Mouse (Mus musculus) left cerebral cortex, adult 18-20 months (tissue): ENCODE data around the gene Olfr521. TPM values are rescaled to one million over a fixed set of nuclear protein-coding genes. Genes with fewer than 3 reads are reported as not detected.
"Not testable (repeated sequence)": the region's sequence is repeated elsewhere in the genome, so short reads cannot be mapped to it uniquely, and the experiment has no call there.

Experiments
- DNase-seq, 2 experiments: peaks; one replicate each; pipeline ENCODE4 v3.0.0; 2021 to 2022; ENCODE audit warnings: low spot score in 2 of 2, mixed read lengths in 1 of 2
- long read RNA-seq, 2 experiments: library from polyadenylated mRNA; stranded (forward); transcript quantifications; one replicate each; pipeline ENCODE4 v2.0.0; 2021
- total RNA-seq, 2 experiments: library from RNA; stranded (reverse); gene quantifications; 2 replicates each; pipeline ENCODE4 v1.2.3; 2021

Olfr521 gene
- total RNA-seq: not detected
- long read RNA-seq, experiment 1: 0 reads
- long read RNA-seq, experiment 2: 0 reads

DNA sequence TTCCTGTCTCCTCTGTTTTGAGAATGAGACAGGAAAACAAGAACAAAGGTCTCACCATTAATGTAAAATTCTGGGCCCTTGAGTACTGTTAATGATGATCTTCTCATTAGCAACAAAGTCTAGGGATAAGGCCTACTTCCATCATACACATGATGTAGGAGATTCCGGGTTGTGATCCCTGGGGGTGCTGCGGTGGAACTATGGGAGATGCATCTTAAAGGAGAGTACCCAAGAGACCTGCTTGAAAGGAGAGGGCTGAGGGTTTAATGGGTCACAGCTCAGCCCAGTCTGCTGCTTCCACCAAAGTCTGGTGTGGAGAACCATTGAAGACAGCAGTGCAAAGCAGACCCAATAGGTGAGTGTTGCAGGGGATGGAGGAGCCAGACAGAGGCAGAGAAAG, at the start of gene Olfr521:
Gene Olfr521 (plus strand): TSS at position 301 of the 400 bp plus-strand sequence.
- no peak for DNase-seq

DNA sequence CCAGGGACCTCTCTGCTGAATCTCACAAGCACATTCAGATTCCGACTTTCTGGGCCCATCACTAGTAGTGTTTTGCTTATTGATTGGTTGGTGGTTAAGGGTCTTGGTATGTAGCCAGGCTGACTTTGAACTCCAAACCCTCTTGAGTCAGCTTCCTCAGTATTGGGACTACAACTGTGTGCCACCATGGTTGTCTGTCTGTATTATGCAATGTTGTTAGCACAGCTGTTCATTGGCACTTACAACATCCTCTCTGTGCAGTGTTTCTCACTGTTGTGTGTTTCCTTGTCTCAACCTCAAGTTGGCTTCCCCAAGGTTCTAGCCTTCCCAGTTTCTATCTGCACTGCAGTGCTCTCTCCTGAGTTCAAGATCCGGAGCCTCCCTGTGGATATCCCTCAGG, 46.8 kb upstream of the Olfr521 start:
- no peak for DNase-seq

DNA sequence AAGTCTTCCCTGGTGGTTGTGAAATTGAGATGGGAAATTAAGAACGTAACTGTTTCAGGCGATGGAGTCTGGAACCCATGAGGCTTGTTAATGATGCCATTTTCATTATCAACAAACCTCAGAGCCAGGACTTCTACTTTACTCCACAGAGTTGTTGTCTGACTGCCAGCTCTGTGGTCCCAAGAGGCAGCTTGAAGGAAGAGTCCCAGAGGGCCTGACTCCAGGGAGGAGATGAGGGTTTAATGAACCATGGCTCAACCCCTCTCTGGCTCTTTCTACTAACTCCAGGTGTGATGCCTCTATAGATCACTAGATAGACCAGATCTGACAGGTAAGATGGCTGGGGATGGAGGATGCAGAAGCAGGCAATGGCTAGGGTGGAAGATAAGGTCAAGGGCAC, 33.3 kb upstream of the Olfr521 start, which contains the start of gene Olfr520:
Gene Olfr520 (plus strand): TSS at position 301 of the 400 bp plus-strand sequence.
- no peak for DNase-seq

DNA sequence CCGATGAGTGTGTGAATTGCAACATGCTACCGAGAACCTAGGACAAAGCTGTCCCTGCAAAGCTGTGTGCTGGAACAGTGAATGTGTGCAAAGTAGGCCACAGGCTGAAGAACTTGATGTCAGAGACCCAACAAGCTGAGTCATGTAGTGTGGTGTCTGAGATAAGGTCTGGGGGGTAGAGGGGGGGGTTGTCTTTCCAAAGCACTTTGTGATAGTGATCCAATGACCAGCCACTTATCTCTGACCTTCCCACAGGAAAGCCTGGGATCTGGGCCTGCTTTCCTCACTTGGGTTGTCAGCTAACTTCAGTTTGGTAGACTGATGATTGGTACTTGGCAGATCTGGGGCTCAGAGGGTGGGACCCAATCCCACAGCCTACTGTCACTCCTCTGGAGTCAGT, 28.7 kb upstream of the Olfr521 start:
- no peak for DNase-seq

DNA sequence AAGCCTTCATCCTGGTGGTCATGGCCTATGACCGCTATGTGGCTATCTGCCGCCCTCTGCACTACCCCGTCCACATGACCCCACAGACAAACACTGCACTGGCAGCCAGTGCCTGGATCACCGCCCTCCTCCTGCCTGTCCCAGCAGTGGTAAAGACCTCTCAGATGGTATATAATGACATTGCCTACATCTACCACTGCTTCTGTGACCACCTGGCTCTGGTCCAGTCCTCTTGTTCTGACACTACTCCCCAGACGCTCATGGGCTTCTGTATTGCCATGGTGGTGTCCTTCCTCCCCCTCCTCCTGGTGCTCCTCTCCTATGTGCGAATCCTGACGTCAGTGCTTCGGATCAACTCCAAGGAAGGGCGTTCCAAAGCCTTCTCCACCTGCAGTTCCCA, 27.8 kb upstream of the Olfr521 start:
- not testable (repeated sequence) for DNase-seq

DNA sequence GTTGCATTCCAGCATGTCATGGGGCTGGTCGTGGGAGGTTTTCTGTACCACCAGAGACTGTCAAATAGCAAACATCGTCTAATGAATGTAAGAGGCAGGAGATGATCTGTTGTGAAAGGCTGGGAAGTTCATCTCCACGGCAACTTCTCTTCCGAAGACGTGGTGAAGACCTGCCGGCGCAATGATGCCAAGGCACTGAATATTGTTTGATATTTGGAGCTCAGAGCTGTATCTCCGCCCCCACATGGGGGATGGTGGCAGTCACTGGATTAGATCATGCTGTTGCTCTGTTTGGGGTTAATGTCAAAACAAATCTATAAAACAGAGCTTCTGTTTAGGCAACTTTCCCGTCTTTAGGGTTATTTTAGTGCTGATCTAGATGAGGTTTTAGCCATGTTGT, 24.0 kb upstream of the Olfr521 start:
- DNase-seq: peak in 1 of 2 experiments; percentile 4

DNA sequence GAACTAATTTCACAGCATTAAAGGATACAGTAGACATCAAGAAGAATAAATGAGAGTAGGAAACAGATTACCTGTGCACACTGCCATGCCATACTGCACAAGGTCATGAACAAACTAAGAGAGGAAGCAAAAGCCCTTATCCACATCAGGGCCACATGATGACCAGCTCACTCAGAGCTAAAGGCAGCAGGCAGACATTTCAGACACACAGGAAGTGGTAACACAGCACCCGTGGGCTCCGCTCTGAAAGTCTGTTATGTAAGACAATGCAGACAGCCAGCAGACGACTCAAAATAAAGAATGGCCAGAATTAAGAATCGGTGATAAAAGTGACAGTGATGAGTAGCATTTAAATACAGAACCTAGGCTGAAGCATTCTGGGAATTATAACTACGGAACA, 18.1 kb downstream of the Olfr521 start:
- DNase-seq: no peak

DNA sequence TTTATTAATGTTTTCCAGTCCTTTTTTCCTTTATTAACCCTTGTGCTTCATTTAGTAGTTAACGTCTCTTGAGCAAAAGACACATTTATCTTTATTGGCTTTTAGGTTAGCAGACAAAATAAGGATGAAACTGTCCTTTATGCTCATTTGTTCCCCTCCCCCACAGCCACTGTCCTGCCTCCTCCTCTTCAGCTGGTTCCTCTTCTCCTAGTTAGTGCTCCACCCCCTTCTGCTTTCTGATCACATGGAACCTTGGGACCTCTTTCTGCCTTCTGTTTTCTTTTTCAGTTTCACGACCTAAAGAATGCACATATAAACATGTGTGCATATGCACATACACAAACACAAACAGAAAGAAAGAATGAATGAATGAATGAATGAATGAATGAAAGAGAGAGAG, 18.6 kb downstream of the Olfr521 start:
- DNase-seq: no peak

DNA sequence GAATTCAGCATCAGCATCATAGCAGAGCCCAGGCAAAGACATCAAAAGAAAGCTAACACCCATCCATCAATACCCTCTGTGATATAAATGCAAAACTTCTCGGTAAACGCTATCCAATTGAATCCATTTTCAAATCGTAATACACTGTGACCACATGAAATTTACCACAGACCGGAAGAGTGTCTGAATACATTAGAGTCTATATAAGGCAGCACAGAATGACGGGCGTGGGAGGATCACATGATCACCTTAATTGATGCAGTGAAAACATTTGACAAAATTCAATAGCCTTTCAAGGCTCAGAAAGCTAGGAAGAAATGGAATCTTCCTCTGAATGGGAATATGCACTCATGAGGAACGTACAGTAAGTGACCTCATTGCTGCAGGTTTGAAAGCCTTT, 20.1 kb downstream of the Olfr521 start:
- no peak for DNase-seq

DNA sequence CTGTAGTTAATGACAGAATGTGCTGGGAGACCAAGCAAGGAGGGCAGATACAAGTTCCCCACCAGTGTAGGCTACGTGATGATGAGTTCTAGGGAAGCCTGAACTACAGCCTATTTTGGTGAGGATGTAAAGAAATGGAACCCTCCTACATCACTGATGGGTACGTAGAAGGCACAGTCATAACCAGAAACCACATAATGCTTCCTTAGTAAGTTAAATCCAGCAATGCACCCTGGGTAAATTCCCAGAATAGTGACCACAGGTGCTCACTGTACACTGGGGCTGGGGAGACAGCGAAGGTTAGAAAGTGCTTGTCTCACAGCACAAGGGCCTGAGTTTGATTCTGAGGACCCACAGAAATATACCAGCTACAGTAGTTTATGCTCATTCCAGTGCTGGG, 22.2 kb downstream of the Olfr521 start:
- DNase-seq: no peak

DNA sequence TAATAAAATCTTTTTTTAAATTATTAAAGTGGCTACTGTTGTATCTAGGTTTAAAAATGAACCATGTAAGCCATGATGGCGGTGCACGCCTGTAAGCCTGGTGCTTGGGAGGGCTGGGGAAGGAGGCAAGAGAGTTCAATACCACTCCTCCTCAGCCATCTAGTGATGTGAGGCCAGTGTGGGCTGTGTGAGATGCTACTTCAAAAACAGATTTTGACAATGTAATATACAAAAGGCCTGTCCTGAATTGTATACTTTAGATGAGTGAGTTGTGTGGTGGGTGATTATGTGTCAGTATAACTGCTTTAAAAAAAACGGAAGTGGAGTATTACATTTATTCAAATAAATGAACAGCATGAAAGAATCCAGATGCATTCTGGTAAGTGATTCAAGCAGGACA, 23.5 kb downstream of the Olfr521 start:
- no peak for DNase-seq

DNA sequence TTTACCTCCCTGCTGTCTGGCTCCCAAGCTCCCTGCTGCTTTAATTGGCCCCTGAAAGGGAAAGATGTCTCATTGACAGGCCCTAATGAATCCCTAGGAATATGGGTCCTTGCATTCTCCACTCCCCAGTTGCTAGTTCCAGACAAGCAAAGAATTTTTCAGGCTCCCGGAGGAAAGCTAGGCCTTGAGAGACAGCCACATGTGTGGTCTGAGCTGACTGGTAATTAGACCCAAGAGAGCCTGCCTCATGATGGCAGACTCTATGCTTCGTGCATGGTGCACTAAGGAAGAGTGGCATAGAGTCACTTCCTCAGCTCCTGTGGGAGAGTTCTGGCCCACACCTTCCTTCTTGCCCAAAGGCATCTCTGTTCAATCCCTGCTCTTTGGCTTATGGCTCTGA, 24.6 kb downstream of the Olfr521 start:
- DNase-seq: no peak

DNA sequence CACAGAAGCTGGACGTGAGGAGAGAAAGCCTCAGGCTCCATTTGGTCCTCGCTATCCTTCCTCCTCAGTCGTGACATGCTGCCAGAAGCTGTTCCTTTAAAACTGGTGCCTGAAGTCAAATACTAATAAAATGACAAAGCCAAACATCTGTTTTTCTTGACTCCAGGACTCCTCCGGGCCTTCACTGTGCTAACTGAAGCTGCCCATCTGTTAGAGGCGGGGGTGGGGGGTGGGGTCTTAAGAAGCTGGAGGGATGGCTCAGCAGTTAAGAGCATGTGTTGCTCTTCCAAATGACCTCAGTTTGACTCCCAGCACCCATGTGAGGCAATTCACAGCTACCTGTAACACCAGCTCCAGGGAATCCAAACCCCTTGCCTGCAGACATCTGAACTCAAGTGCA, 25.3 kb downstream of the Olfr521 start:
- no peak for DNase-seq

DNA sequence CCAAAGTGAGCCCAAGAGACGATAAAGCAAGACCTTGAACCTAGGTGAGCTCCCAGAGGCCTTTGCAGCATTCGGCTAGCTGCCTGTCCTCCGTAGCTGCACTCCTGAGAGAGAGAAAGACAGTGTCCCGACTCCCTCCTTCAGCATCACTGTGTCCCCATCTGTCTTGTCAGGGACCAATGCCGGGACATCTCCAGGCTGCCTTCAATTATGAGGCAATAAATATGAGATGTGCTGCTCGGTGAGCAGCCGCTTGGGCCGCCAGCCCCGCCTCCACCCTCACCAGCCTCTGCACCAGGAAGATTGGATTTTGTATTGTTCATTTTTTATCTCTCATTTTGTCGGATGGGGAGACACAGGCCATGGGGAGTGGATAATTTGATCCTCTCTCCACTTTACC, 27.5 kb downstream of the Olfr521 start:
- no peak for DNase-seq

DNA sequence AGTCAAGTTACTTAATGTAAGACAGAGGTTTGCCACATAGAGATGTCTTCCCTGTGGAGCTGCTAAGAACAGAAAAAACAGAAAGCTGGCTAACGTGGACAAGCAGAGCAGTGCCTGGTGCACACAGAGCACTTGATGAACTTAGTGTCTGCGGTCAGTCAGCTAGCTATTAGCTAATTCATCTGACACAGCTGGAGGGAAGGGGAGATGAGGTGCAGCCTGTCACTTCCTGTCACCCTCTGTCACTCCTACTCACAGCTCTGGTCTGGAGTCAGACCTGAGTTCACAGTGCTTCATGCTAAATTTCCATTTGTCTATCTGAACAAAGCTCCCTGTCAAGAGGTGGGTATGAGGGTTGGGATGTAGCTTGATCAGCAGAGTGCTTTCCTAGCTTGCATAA, 30.8 kb downstream of the Olfr521 start:
- DNase-seq: no peak

DNA sequence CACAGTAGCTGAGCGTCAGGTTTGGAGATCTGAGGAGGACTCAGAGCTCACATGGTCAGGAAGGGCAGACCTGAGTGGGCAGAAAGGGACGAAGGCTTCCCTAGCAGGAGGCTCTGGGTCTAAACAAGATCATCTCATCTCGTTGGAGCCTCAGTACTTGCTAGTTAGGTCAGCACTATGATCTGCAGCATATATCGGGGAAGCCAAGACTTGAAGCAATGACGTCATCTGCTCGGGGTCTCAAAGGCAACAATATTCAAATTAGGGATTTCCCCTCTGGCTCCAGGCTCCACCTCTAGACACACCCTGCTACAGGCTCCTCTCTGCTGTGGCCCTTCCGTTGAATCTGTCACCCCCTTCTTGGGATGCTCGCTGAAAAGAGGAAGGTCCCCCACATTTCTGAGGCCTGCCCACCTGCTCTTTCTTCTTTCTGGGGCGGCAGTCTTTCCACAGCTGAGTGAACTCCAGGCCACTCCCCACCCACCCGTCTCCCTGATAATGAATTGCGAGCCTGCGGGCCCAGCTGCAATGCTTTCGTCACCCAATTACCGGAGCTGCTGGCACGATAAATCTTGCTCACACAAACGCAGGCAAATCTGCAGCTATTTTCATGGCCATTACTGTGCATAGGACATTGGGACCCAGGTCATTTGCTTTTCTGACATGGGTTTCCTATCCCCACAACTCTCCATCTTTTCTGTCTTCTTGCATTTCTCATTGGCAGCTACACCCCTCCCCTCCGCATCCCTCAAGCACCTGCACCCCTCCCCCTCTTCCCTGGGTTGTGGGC, 32.1 kb downstream of the Olfr521 start:
- no peak for DNase-seq

DNA sequence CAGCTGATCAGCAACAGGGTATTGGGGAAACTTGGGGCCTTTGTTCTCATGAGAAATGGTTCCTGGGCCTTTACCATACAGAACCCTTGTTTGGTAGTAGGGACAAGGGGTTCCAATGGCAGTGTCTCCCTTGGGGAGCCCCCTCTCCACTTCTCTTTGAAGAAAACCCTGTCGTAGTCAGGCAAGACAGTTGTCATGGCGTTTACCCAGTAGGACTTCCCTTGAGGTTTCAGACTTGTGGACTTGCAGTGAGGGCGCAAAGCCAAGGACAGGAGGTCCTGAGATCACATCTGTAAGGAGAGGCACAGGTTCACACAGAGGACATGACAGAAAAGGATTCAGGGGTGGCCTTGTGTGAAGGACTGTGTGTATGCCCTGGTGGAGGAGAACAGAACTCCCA, 33.2 kb downstream of the Olfr521 start:
- no peak for DNase-seq

DNA sequence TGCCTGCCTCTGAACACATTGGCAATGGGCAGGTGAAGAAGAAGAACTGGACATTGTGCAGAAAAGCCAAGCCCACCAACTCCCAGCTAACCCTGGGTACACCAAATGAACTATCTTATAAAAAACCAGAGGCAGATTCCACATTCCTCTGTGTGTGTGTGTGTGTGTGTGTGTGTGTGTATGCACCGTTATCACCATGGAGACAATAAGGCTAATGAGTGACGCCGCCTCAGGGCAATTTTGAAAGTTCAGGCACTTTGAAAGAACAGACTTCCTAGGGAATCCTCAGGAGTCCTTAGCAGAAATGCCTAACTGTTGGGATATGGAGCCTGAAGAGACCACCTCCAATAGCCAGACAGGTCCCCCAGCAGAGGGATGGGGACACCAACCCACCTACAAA, 34.0 kb downstream of the Olfr521 start:
- no peak for DNase-seq

DNA sequence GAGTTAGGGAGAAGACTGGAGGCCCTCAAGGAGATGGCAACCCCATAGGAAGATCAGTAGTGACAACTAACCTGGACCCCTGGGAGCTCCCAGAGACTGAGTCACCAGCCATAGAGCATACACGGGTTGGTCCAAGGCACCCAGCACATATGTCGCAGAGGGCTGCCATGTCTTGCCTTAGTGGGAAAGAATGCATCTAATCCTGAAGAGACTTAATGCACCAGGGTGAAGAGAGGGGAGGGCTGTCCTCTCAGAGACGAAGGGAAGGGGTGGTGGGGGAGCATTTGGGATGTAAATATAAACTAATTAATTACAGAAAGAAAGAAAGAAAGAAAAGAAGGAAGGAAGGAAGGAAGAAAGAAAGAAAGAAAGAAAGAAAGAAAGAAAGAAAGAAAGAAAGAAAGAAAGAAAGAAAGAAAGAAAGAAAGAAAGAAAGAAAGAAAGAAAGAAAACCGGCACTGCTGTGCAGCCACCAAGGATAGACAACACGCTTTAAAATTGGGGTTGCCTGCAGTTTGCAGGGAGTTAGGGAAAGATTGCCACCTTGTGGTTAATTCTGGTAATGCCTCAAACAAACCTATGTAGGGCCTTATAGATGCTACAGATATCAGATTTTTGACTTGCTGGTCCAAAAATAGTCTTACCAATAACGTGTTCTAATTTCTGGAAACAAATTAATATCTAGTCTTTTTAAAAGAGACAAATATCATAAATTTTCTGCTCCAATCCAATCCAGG, 34.8 kb downstream of the Olfr521 start:
- DNase-seq: peak; percentile 67 to 82

DNA sequence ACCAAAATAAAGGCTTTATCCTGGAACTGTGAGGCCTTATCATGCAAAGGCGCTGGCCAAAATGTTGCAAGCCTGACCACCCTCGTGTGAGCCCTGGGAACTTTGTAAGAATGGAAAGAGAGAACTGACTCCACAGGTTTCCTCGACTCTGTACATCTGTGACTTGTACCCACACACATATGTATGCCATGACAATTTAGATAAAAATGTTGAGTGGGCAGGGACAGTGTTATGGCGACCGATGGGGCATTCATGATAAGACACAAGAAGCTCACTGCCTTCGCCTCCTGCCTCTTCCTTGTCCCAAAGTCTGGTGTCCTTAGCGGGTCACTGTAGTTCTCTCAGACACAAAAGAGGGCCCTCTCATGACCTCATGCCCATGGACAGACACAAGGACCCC, 35.8 kb downstream of the Olfr521 start:
- no peak for DNase-seq

DNA sequence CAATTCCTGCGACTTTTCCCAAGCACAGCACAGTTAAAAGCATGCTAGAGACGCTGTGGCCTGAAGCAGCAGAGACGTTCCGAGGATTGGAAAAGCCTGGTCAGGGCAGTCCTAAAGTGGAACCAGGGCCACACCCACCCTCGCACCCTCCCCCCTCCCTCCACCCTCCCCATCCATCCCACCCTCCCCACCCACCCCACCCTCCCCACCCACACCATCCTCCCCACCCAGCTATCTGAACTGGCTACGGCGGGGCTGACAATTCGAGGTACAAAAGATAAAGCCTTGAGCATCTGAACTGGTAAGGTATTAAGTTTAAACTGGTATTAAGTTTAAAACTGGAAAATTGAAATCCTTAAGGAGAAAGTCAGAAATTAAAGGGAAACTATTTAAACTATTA, 40.2 kb downstream of the Olfr521 start:
- DNase-seq: no peak

DNA sequence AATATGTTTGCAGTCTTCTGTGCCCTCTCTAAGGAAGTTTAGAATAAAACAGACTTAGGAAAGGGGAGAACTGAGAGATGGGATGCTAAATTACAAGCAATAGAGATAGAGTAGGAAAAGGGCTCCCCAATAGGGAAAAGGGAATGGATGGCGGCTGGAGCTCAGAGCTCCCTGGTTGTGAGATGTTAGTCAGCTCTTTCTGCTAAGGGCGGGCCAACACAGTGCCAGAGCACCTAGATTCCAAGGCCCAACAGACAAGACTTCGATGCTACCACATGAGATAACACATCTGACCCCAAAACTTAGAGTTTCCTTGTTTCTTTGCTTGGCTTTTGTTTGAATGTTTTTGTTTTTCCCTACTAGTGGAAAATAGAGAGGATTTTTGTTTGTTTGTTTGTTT, 40.7 kb downstream of the Olfr521 start:
- not testable (repeated sequence) for DNase-seq

DNA sequence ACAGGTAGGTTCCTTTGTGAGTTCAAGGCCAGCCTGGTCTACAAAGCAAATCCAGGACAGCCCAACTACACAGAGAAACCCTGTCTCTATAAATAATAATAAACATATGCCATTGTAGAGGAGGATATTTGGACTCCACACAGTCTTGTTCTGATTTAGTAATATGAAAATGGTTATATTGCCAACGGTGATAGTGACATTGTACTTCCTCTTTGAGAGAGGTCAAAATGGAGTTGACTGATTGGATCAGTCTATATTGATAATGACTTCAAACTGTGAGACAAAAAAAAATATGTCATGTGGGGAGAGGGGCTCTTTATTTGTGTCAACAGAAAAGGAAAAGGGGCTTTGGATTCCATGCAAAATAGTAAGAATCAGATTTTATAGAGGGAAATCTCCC, 42.0 kb downstream of the Olfr521 start:
- no peak for DNase-seq
